Mouse (Mus musculus) limb, embryonic 14.5 days (tissue): ENCODE results near the gene Chchd3. TPM values are rescaled to one million over a fixed set of nuclear protein-coding genes. Genes with fewer than 3 reads are reported as not detected.

ENCODE experiments used
- ATAC-seq: fragments of 200-750 bp; cut with Nextera tagmentation; 2 replicates; pipeline ENCODE4 v1.8.0; 2017; ENCODE audit warnings: low read depth, moderate number of reproducible peaks, moderate TSS enrichment; ENCODE audit not compliant: low FRiP score
- DNase-seq: peaks from one replicate; pipeline ENCODE4 v3.0.0-alpha.2; 2015; ENCODE audit warnings: low spot score
- H3K27ac ChIP-seq: fragments of 300-500 bp; sonication (generic); replicated peaks from 2 replicates; pipeline ENCODE4 v1.5.1; 2014; ENCODE audit warnings: low read depth, mild to moderate bottlenecking, low read length, moderate library complexity, mixed read lengths
- H3K27me3 ChIP-seq: fragments of 300-500 bp; sonication (generic); 2 replicates; pipeline ENCODE4 v1.6.1; 2014; ENCODE audit warnings: low read length, mixed read lengths; ENCODE audit not compliant: control insufficient read depth, insufficient read depth
- H3K36me3 ChIP-seq: fragments of 300-500 bp; sonication (generic); 2 replicates; pipeline ENCODE4 v1.6.1; 2014; ENCODE audit warnings: mild to moderate bottlenecking, low read length, moderate library complexity, mixed read lengths; ENCODE audit not compliant: control insufficient read depth, insufficient read depth
- H3K4me1 ChIP-seq: fragments of 300-500 bp; sonication (generic); 2 replicates; pipeline ENCODE4 v1.6.1; 2014; ENCODE audit warnings: antibody characterized with exemption, low read length, mixed read lengths; ENCODE audit not compliant: control insufficient read depth, insufficient read depth
- H3K4me2 ChIP-seq: fragments of 300-500 bp; sonication (generic); replicated peaks from 2 replicates; pipeline ENCODE4 v1.6.1; 2014; ENCODE audit warnings: low read depth, mild to moderate bottlenecking, low read length, moderate library complexity; ENCODE audit not compliant: severe bottlenecking
- H3K4me3 ChIP-seq: fragments of 300-500 bp; sonication (generic); replicated peaks from 2 replicates; pipeline ENCODE4 v1.5.1; 2014; ENCODE audit warnings: low read length
- H3K9ac ChIP-seq: fragments of 300-500 bp; sonication (generic); 2 replicates; pipeline ENCODE4 v1.6.1; 2014; ENCODE audit warnings: mild to moderate bottlenecking, low read depth, low read length, moderate library complexity; ENCODE audit not compliant: severe bottlenecking
- H3K9me3 ChIP-seq: fragments of 300-500 bp; sonication (generic); 2 replicates; pipeline ENCODE4 v1.6.1; 2016; ENCODE audit warnings: low read length; ENCODE audit not compliant: control insufficient read depth
- POLR2A ChIP-seq: fragments of 200-500 bp; IDR thresholded peaks from 2 replicates; pipeline ENCODE4 v1.8.0; 2012; ENCODE audit warnings: inconsistent platforms, mild to moderate bottlenecking, moderate library complexity, borderline replicate concordance; ENCODE audit not compliant: insufficient read depth, insufficient read length; ENCODE audit errors: extremely low read depth
- WGBS: fragments of 180-500 bp; shearing (Covaris S2); extraction: QIAGEN DNeasy Blood & Tissue Kit; methylation state at CpG from one replicate; pipeline ENCODE4 v1.1.7; 2014; 5-methylcytosine and 5-hydroxymethylcytosine counted together
- polyA plus RNA-seq, 2 experiments: library from polyadenylated mRNA; depleted of rRNA in 1 of 2; stranded (reverse) in 1 of 2; unstranded in 1 of 2; fragments of >200 nt; fragmentation: Nextera tagmentation in 1 of 2; extraction: Ambion mirVana in 1 of 2; gene quantifications; 2 replicates each; pipeline versions ENCODE4 v1.2.1 to v1.2.3; 2012 to 2014

The Chchd3 gene
- polyA plus RNA-seq, 2 experiments, result 69.0 to 108 TPM

DNA sequence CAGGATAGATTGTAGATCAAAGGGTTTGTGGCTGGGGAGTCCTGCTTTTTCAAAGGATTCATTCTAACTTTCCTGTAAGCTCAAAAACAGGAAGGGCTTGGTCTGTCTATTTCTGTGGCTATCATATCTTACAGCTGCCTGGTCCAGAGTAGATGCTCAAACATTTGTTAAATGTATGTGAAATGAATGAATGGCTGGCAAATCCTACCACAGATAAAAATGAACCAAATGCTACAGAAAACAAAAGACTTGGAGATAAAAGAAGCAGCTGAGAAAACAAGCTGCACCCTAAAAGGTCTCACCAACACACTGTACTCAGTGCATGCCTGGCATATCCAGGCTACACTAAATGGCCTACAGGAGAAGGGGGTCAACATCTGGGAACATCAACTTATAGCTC, 88.1 kb downstream of the Chchd3 start:
- Histone ChIP-seq H3K4me1 (no peaks in the 10 kb centered on the region), H3K4me2 (no peak overlapping the region), H3K27me3 (no peaks in the 10 kb centered on the region), H3K27ac (no peak overlapping the region), H3K9me3 (no peaks in the 10 kb centered on the region), H3K4me3 (no peak overlapping the region), H3K36me3 (peaks cover 4% of the 10 kb centered on the region; the same call in 1 of the 2 replicates), H3K9ac (no peak overlapping the region)
- ATAC-seq (no peak), DNase-seq (no peak)
- TF ChIP-seq POLR2A, result no peak

DNA sequence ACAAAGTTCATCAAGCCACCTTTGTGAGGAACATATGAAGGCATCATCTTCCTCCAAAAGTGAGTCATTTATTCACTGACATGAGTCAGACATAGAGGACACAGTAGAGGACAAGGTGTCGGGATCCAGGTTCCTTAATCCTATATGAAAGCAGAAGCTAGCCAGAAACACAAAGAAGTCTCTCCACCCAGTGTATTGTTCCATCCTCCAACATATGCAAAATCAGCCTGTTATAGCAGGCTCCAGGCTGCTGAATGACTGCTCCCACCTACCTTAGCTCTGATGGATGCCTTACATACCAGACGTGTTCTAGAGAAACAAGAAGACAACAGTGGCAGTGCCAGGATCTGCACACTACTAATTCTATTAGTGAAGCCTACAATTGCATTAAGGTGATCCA, 91.1 kb downstream of the Chchd3 start:
- Histone ChIP-seq H3K27ac (no peak overlapping the region), H3K4me1 (no peaks in the 10 kb centered on the region), H3K4me3 (no peak overlapping the region), H3K9ac (no peak overlapping the region), H3K27me3 (no peaks in the 10 kb centered on the region), H3K9me3 (no peaks in the 10 kb centered on the region), H3K4me2 (no peak overlapping the region), H3K36me3 (peaks cover 7% of the 10 kb centered on the region)
- DNase-seq (no peak), ATAC-seq (no peak)
- no peak for TF ChIP-seq POLR2A
- 77% methylated on average over 2 of the region's 2 CpGs for WGBS

DNA sequence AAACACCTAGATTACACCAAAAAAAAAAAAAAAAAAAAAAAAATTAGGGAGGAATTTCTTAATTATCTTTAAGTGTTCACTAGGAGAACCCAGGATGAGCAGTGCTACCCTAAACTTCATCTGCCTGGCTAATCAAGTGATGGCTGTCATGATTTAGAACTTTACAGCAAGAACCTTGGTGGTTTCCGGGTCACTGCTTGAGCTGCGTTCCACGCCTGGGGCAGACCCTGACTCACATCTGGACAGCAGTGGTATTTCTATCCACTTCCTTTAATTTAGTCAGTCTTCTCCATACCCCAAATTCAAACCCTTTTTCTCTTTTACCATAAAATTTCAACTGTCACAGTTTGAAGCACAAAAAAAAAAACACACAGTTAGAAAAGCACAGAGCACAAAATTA, 98.0 kb downstream of the Chchd3 start:
- Histone ChIP-seq H3K4me2 (no peak overlapping the region), H3K36me3 (peaks cover 3% of the 10 kb centered on the region; the same call in 1 of the 2 replicates), H3K27ac (no peak overlapping the region), H3K27me3 (no peaks in the 10 kb centered on the region), H3K4me3 (no peak overlapping the region), H3K9ac (no peak overlapping the region), H3K4me1 (no peaks in the 10 kb centered on the region; the same call in 1 of the 2 replicates), H3K9me3 (no peaks in the 10 kb centered on the region)
- ATAC-seq, result no peak
- no peak for DNase-seq
- no peak for TF ChIP-seq POLR2A
- 49% methylated on average over 3 of the region's 3 CpGs for WGBS

DNA sequence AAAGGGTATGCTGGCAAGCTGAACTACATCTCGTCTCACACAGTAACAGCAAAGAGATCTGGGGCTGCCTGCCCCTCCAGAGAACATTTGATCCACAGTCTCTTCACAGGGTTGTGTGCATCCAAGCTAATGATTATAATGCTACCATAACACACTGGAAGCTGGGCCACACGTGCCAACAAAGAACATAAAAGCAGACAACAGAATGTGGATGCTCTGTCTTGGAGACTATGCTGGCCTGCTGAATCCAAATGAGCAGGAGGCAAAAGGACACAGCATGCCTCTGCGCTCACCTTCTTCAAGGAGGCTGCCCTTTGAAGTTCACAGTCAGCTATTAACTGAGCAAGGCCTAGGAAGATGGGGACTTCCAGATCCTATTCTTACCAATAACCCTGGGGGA, 98.6 kb downstream of the Chchd3 start:
- DNase-seq, result no peak
- no peak overlapping the region for H3K27ac ChIP-seq
- H3K4me1 ChIP-seq, result no peaks in the 10 kb centered on the region; the same call in 1 of the 2 replicates
- peaks cover 3% of the 10 kb centered on the region; the same call in 1 of the 2 replicates for H3K36me3 ChIP-seq
- no peak for TF ChIP-seq POLR2A
- H3K9me3 ChIP-seq, result no peaks in the 10 kb centered on the region
- no peak overlapping the region for H3K4me2 ChIP-seq
- H3K9ac ChIP-seq, result no peak overlapping the region
- no peaks in the 10 kb centered on the region for H3K27me3 ChIP-seq
- no peak overlapping the region for H3K4me3 ChIP-seq
- WGBS, result 68% methylated on average over 3 of the region's 3 CpGs
- no peak for ATAC-seq

DNA sequence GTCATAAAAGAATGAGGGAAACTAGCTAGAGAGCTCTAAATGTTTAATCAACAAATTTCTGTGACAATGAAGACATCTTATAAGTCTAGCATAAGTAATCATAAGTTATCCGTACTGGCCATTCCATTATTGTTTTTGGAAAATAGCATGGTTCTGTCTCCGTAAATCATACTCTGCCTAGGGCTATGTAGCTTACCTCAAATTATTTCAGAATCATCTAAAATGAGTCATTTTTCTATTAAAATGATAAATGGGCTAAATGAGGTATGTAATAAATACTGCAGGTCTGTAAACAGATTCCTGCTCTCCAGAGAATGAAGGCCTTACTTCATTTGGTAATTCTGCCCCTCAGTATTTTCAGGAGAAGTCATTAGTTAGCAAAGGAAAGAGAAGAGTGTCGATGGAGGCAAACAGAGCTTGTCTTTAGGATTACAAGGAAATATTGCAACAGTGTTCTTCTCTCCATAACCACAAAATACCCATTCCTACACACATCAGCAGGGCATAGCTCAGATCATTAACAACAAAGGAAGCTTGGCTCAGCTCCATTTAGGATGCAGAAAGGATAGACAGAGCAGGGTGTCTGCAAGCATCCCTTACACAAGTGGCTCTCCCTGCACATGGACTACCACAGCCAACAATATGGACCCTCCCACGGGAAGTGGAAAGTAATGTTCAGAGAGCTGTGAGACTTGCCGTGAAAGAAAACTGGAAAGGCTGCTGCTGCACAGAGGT, 100.1 kb downstream of the Chchd3 start:
- ATAC-seq (no peak), DNase-seq (no peak)
- no peak for TF ChIP-seq POLR2A
- 66% methylated on average over 5 of the region's 5 CpGs for WGBS
- H3K4me1 ChIP-seq, result no peaks in the 10 kb centered on the region; the same call in 1 of the 2 replicates
- no peak overlapping the region for H3K4me2 ChIP-seq
- no peaks in the 10 kb centered on the region for H3K36me3 ChIP-seq
- no peaks in the 10 kb centered on the region for H3K9me3 ChIP-seq
- no peaks in the 10 kb centered on the region for H3K27me3 ChIP-seq
- no peak overlapping the region for H3K9ac ChIP-seq
- H3K4me3 ChIP-seq, result no peak overlapping the region
- no peak overlapping the region for H3K27ac ChIP-seq
